Mouse (Mus musculus): Measurements from ENCODE around the gene Zfp286.
"Not testable (repeated sequence)": the region's sequence is repeated elsewhere in the genome, so short reads cannot be mapped to it uniquely, and the experiment has no call there.

Gene Zfp286

DNA sequence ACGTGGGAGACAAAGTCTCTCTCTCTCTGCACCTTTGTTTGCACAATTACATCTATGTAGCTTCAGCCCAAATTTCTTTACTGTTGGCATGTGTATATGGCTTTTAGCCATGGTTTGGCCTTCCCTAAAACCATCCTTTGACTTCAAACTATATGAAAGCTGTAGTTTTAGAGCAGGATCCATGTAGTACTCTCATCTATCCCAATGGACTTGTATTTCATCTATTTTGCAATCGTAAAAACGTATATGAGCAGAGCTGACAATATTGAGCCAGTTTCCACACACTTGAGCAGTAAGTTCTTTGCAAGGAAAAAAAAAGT lies 315 bp upstream of the Zfp286 start:
- DNase-seq (ENCODE audit: low read depth, low spot score), result no peak

GRCm38 (mm10) chr11:62776510-62776909 lies 12.8 kb downstream of the Zfp286 start:
- no peak for DNase-seq (ENCODE audit: low read depth, low spot score)

GRCm38 (mm10) chr11:62760755-62761457 lies 28.4 kb downstream of the Zfp286 start:
- DNase-seq (ENCODE audit: low read depth, low spot score), result no peak

- no peak for DNase-seq (ENCODE audit: low read depth, low spot score)
Measured at GRCm38 (mm10) chr11:62758491-62758890, 30.8 kb downstream of the Zfp286 start.

GRCm38 (mm10) chr11:62757906-62758305 lies 31.4 kb downstream of the Zfp286 start:
- no peak for DNase-seq (ENCODE audit: low read depth, low spot score)

- DNase-seq (ENCODE audit: low read depth, low spot score), result no peak
Measured at GRCm38 (mm10) chr11:62757143-62757507, 32.1 kb downstream of the Zfp286 start.

DNA sequence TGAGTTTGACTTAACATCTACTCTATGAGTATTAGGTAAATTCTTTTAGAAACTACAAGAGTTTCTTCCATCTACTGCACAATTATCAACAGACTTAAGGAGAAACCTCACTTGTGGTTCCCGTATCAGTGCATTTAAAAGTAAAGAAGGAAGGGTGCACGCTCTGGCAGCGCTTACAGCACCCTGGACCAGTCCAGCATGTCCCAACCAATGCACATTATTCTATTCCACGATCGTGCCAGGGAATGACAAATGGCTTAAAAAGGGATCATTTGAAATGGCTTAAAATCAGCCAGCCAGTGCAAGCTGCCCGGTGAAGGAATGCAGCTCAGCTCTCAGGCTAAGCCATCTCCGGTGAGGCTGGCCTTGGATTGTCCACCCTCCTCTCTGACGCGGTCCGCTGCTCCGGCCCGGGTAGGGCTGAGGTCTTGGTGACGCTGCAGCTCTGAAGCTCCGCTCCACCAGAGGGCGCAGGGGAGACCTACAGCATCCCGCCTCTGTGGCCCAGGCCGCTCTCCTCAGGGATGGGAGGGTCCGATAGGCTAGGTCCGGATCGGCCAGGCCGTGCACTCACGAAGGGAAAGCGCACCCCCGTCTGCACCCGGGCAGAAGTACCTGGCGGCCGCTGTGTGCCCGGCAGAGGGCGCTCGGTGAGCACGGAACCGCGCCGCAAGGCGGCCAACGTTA lies 32.7 kb downstream of the Zfp286 start:
- DNase-seq (ENCODE audit: low read depth, low spot score), result peak; percentile 98

DNA sequence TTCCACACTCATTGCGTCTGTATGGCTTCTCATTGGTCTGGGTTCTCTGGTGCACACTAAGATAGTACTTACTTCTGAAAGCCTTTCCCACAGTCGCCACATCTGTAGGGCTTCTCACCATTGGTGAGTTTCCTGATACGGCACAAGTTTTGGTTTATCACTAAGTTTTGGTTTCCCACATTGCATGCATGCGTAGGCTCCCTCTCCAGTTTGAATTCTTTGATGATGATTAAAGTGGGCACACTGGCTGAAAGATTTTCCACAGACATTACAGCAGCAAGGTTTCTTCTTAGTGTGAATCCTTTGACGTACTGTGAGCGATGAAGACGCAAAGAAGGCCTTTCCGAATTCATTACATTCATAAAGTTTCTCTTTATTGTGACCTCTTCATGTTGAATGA lies 36.5 kb downstream of the Zfp286 start, which contains the start of gene Gm10428:
Gene Gm10428, plus strand, starts transcription at position 321 of the 400 bp plus-strand sequence.
- DNase-seq (ENCODE audit: low read depth, low spot score), result no peak

GRCm38 (mm10) chr11:62752191-62752590 lies 37.1 kb downstream of the Zfp286 start:
- DNase-seq (ENCODE audit: low read depth, low spot score), result no peak

DNA sequence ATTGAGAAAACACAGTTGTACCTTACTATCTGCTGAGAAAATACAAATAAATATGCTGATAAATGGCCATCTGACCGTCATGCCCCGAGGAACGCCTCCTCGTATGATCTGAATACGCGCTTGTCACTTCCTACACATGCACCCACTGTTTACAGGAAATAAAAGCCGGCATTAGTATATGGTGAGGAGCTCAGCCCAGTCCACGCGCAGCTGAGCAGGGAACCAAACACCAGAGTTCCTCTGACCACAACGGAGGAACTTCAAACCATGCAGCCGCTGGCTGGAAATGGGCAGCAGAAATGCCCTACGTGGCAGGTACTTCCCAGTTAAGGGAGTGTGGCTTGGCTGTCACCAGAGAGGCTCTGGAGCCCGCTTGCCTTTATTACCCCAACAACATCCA lies 39.8 kb downstream of the Zfp286 start:
- not testable (repeated sequence) for DNase-seq (ENCODE audit: low read depth, low spot score)

- DNase-seq (ENCODE audit: low read depth, low spot score), result no peak
Measured at GRCm38 (mm10) chr11:62748062-62748461, 41.2 kb downstream of the Zfp286 start.

DNA sequence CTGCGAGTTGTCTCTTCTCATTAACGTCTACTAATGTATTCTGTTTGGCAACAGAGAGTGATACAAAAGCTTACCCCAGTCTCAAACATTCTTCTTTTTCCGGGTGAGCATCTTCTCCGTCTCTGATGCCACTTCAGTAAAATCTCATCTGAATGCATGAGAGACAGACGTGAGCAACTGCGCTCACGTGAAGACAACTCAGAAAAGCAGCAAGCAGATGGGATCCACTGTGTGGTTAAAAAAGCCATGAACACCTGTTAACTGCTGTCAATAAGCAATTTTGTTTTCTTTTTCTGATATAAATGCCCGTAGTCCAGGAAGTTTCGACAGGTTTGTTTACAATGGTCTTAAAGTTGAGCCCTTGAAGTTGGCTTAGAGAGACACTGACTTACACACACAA lies 42.0 kb downstream of the Zfp286 start:
- no peak for DNase-seq (ENCODE audit: low read depth, low spot score)

- DNase-seq (ENCODE audit: low read depth, low spot score), result peak; percentile 75
Measured at GRCm38 (mm10) chr11:62746001-62746533, 43.2 kb downstream of the Zfp286 start.

- peak; percentile 66 for DNase-seq (ENCODE audit: low read depth, low spot score)
Measured at GRCm38 (mm10) chr11:62744103-62744502, 45.2 kb downstream of the Zfp286 start.

DNA sequence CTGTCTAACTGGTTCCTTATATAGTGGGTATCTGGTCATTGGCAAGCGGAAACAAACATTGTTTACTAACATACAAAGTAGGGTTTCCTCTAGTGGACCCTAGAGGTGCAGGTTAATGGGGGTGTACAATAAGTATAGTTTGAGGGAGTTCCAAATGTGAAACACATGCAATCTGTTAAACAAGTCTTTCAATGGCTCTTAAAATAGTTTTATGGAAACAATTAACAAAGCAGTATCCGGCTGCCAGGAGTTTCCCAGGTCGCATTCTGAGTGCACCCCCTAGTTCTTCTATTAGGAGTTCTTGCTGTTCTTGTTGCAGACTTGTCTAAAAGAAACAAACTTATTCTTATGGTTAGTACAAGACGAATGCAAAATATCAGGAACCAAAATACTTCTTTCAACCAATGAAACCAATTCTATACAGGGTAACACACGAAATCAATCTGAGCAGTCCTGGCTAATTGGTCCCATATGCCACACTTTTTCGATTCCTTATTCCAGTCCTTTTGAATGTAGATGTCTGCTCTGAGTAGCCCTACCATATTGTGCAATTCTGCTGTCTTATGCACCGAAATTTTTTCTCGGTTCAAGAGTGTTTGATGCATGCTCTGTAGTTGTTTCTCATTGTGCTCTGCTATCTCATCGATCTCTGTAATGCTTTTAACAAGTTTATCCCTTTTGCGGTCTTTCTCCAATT lies 46.9 kb downstream of the Zfp286 start:
- peak; percentile 70 for DNase-seq (ENCODE audit: low read depth, low spot score)

DNA sequence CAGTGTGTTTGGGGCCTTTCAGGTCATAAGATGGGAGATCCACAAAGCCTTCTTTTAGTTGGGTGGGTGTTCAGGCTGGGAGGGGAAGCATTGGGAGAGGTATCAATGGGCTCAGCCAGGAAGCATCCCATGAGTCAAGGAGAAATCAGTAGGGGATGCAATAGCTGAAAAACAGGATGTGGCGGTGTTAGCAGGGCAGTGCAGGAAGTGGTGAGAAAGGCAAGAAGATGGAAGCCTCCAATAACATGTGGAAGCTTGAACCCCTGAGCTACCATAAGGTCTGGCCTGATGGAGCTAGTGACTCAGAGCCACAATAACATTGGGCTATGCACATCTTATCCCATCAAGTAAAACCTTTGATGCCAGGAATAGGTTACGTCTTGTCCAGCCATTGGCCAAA lies 48.1 kb downstream of the Zfp286 start:
- no peak for DNase-seq (ENCODE audit: low read depth, low spot score)

DNA sequence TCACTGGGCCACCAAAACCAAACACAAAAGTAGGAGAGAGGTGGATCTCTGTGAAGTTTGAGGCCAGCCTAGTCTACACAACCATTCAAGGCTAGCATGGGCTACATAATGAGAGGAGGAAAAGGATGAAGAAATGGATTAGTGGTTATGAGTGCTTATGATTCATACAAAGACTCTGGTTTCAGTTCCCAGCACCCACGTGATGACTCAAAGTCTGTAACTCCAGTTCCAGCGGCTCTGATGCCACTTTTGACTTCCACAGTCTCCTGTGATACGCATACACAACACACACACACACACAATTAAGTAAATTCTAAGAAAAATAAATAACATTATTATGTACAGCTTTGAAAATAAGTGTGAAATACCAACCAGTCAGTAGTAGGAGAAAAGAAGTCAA lies 56.6 kb downstream of the Zfp286 start:
- no peak for DNase-seq (ENCODE audit: low read depth, low spot score)

DNA sequence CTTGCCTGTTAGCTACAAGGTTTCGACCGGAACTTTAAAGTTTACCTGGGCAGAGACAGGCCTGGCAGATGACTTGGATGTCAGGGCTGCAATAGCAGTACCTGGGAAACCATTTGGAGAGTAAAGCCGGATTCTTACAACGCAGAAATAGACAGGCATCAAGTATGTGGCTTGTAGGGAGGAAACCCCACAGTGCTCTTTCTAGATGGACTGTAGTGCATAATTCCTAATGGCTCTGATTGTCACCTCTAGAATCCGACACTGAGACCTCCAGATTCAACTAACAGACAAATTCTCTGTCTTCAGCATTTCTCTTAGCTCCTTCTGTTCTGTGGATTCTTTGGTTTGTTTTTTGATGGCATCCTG lies 57.3 kb downstream of the Zfp286 start:
- DNase-seq (ENCODE audit: low read depth, low spot score), result no peak

GRCm38 (mm10) chr11:62731311-62732021 lies 57.8 kb downstream of the Zfp286 start, which contains the start of gene Zfp287:
TSS of gene Zfp287 (minus strand) at chr11:62731905.
- DNase-seq (ENCODE audit: low read depth, low spot score), result peak; percentile 94

DNA sequence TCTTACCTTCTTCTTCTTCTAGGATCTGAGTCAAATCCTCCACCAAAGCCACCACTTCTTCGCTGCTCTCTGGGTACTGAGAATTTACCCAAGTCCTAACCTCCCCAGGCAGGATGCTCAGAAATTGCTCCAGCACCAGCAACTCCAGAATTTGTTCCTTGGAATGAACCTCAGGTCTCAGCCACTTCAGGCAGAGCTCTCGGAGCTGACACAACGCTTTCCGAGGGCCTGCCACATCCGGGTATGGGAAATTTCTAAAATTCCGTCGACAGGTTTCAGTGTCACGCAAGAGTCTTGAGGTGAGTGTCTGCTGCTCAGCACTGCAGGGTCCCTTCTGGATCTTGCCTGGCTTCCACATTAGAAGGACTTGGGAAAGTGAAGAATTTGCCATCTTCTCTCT lies 61.0 kb downstream of the Zfp286 start:
- no peak for DNase-seq (ENCODE audit: low read depth, low spot score)

GRCm38 (mm10) chr11:62710657-62711056 lies 78.6 kb downstream of the Zfp286 start:
- DNase-seq (ENCODE audit: low read depth, low spot score), result no peak

DNA sequence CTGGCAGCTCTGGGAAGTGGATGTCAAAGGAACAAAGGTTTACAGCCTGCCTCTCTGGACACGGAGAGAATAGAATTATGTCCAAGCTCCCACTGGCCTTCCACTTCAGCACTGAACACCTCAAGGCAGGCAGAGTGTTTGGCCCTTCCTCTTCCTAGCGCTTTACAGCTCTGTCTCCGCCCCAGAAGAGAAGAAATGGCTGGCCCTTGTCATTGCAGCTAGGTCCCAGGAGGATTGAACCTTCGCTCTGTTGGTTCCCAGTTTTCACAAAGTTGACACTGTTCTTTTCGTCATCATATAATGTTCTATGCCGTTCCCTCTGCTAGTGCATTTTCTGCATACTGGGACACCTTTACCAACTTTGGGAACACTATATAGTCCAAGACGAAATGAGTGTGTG lies 81.0 kb downstream of the Zfp286 start:
- DNase-seq (ENCODE audit: low read depth, low spot score), result no peak
